Mouse (Mus musculus): Measurements from ENCODE around the gene Olfr141.

Gene Olfr141

GRCm38 (mm10) chr2:86809918-86810317, at the start of gene Olfr141:
Gene Olfr141 (minus strand): TSS chr2:86810018.
- in situ Hi-C loops (cut with MboI), result no loop called here

- in situ Hi-C loops (cut with MboI), result no loop called here
Measured at GRCm38 (mm10) chr2:86851596-86851995, 41.8 kb upstream of the Olfr141 start, which contains the start of gene Olfr1095. Gene Olfr1095 (minus strand): TSS chr2:86851696.

GRCm38 (mm10) chr2:86824363-86824762, 14.5 kb upstream of the Olfr141 start, which contains the start of gene Olfr1094:
Gene Olfr1094 (plus strand): TSS chr2:86824663.
- in situ Hi-C loops (cut with MboI), result no loop called here

- in situ Hi-C loops (cut with MboI), result no loop called here
Measured at GRCm38 (mm10) chr2:86782179-86782578, 27.6 kb downstream of the Olfr141 start, which contains the start of gene Olfr1093. Gene Olfr1093 (plus strand): TSS chr2:86782479.

- in situ Hi-C loops (cut with MboI), result no loop called here
Measured at GRCm38 (mm10) chr2:86761050-86761449, 48.8 kb downstream of the Olfr141 start.

- in situ Hi-C loops (cut with MboI), result no loop called here
Measured at GRCm38 (mm10) chr2:86758893-86759292, 50.9 kb downstream of the Olfr141 start, which contains the start of gene Olfr1090. Gene Olfr1090 (minus strand): TSS chr2:86758993.
